Mouse (Mus musculus): ENCODE data around the gene Mtfr1l.
"Not testable (repeated sequence)": the region's sequence is repeated elsewhere in the genome, so short reads cannot be mapped to it uniquely, and the experiment has no call there.

Gene Mtfr1l

DNA sequence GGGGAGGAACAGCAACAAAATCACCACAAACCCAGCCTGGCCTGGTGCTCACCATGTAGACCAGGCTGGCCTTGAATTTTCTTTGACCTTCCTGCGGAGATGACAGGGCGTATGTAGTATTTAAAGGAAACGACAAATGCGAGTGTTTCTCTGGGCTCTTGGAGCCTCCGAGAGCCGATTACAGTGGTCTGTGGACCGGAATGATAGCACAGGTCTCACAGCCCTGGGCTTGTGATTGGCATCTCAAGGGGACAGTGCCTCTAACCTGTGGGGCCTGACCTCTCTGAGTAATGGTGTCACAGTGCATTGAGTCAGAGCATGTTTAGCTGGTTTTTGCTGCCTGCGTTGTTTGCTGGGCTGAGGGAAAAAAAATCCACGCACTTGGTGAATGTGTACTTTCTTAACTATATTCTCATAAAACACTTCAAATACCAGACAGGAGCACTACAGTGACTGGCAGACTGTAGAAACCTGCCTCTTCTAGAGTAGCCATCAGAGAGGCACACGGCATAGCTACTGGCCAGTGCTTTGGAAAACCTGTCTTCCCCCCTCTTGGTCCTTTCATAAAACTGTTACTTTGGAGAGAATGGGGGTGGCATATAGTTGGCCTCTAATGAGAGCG lies 20.8 kb downstream of the Mtfr1l start:
- no peak for DNase-seq

GRCm38 (mm10) chr4:134512798-134513197 lies 22.4 kb downstream of the Mtfr1l start:
- DNase-seq, result peak; percentile 93

- DNase-seq, result no peak
Observed at GRCm38 (mm10) chr4:134511730-134512129, 23.5 kb downstream of the Mtfr1l start.

GRCm38 (mm10) chr4:134510845-134511411 lies 24.3 kb downstream of the Mtfr1l start, which contains the start of gene Aunip:
TSS of gene Aunip (plus strand) at chr4:134510999.
- peak; percentile 95 for DNase-seq

DNA sequence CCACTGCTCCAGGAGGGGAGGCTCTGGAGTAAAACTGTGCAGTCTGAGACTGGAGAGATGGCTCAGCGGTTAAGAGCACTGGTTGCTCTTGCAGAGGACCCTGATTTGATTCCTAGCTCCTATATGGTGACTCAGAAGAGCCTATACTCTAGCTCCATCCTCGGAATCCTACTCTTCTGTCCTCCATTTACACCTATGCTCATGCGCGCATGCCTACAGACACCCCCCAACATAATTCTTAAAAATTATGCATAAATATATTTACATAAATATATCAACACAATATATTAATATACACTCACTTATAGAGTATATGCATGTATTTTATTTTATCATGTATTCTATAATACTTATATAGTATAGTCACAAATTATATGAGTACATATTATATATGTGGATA lies 24.8 kb downstream of the Mtfr1l start:
- no peak for DNase-seq

GRCm38 (mm10) chr4:134506713-134507112 lies 28.5 kb downstream of the Mtfr1l start:
- no peak for DNase-seq

- DNase-seq, result no peak
Observed at GRCm38 (mm10) chr4:134505966-134506594, 29.1 kb downstream of the Mtfr1l start.

DNA sequence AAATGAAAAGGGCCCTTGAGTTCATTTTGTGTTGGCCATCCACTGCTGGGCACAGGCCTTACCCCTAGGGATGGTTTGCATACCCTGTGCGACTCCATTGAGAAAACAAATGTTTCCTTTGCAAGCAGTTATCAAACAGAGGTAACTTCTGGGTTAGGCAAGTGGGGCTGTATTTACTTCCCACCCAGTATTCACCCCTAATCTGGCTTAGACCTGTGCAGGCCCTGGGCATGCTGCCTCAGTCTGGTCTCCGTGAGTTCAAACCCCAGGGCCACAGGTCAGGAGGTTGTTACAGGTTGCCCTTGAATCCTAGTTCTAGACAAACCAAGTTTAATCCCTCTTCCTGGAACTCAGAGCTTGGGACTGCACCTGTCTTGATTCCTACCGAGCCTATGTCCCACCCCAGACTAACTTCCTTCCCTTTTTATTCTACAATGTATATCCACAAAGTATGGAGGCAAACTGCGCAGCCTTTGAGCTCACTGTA lies 29.8 kb downstream of the Mtfr1l start:
- DNase-seq, result no peak

GRCm38 (mm10) chr4:134503686-134504357 lies 31.4 kb downstream of the Mtfr1l start:
- DNase-seq, result no peak

GRCm38 (mm10) chr4:134501095-134501494 lies 34.1 kb downstream of the Mtfr1l start:
- DNase-seq, result no peak

DNA sequence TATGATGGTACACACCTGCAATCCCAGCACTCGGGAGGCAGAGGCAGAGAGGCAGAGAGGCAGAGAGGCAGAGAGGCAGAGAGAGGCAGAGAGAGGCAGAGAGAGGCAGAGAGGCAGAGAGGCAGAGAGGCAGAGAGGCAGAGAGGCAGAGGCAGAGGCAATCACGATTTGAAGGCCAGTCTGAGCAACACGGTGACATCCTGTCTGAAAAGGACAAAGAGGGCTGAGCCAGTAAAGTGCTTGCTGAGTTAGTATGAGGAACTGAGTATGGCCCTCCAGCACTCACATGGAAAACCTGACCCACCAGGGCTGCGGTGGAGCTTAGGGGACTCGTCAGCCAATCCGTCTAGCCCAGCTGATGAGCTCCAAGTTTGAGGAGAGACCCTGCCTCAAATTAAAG lies 36.2 kb downstream of the Mtfr1l start:
- not testable (repeated sequence) for DNase-seq

GRCm38 (mm10) chr4:134497986-134498731 lies 37.0 kb downstream of the Mtfr1l start:
- DNase-seq, result no peak

- no peak for DNase-seq
Observed at GRCm38 (mm10) chr4:134497223-134497622, 38.0 kb downstream of the Mtfr1l start.

GRCm38 (mm10) chr4:134496595-134497210 lies 38.5 kb downstream of the Mtfr1l start, which contains the start of gene Paqr7:
TSS of gene Paqr7 (plus strand) at chr4:134496697.
- DNase-seq, result peak; percentile 87

DNA sequence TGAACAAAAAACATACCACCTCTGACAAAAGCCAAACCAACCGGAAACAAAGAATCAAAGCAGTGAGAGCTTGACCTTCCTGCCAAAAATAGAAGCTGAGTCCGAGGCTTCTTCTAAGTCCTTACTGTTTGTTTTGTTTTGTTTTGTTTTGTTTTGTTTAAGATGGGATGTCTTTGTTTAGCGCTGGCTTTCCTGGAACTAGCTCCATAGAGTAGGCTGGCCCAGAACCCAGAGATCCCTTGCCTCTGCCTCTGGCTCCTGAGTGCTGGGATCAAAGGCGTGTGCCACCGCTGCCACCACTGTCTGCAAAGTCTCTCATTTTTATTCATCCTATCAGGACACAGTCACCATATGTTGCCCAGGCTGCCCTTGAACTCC lies 39.7 kb downstream of the Mtfr1l start:
- peak; percentile 52 for DNase-seq

GRCm38 (mm10) chr4:134494780-134495545 lies 40.2 kb downstream of the Mtfr1l start:
- peak; percentile 74 for DNase-seq

DNA sequence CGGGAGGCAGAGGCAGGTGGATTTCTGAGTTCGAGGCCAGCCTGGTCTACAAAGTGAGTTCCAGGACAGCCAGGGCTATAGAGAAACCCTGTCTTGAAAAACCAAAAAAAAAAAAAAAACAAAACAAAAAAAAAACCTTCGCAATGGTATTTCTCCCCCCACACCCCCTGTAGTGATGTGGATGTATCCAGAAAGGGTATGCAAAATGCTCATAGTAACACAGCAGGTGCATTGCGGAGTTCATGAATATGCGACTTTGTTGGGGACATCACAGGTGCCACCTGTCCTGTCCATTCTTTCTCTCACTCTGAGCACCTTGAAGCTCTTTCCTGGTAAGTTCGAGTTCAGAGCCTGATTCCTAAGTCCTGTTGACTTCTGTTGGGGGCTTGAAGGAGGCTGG lies 41.0 kb downstream of the Mtfr1l start:
- not testable (repeated sequence) for DNase-seq

DNA sequence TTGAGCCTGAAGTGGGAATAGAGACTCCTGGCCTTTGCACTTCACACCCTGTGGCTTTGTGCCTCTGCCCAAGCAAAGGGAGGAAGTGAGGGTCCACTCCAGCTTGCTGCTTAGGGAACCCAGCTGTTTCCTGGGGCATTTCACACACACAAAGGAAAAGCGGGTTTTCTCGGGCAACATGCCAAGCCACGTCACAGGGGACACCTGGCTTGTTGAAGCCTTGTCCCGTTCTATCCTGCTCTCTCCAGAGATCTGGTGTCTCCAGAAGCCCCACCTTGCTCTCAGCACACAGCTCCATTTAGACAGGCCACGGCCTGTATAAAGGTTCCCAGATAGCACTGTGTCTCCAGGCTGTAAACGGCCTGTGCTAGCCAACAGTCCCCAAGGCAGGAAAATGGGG lies 43.5 kb downstream of the Mtfr1l start:
- peak; percentile 59 for DNase-seq

GRCm38 (mm10) chr4:134489986-134490665 lies 45.1 kb downstream of the Mtfr1l start:
- no peak for DNase-seq

- no peak for DNase-seq
Observed at GRCm38 (mm10) chr4:134488211-134488610, 47.0 kb downstream of the Mtfr1l start.
